Mouse (Mus musculus) liver, adult 2 months (tissue): ENCODE data around the gene Cfap57. TPM values are rescaled to one million over a fixed set of nuclear protein-coding genes. Genes with fewer than 3 reads are reported as not detected.
A peak's percentile ranks its signal among the peaks of the same experiment; 100 is the strongest.
"Not testable (repeated sequence)": the region's sequence is repeated elsewhere in the genome, so short reads cannot be mapped to it uniquely, and the experiment has no call there.

ENCODE experiments used
- DNase-seq: peaks from one replicate; pipeline ENCODE4 v3.0.0-alpha.2; 2011; ENCODE audit warnings: low read depth, low spot score; ENCODE audit errors: extremely low read depth
- H3K27ac ChIP-seq: fragments of 200-500 bp; replicated peaks from 2 replicates; pipeline ENCODE4 v1.5.1; 2012; ENCODE audit warnings: low read depth, mild to moderate bottlenecking, control low read depth, inconsistent platforms, low read length; ENCODE audit not compliant: insufficient read depth
- H3K27me3 ChIP-seq: fragments of 200-500 bp; 2 replicates; pipeline ENCODE4 v1.6.1; 2012; ENCODE audit warnings: mild to moderate bottlenecking, moderate library complexity, low read length, inconsistent platforms; ENCODE audit not compliant: control insufficient read depth, insufficient read depth
- H3K36me3 ChIP-seq: fragments of 200-500 bp; 2 replicates; pipeline ENCODE4 v1.6.1; 2012; ENCODE audit warnings: low read length, inconsistent platforms; ENCODE audit not compliant: control insufficient read depth, insufficient read depth
- H3K4me1 ChIP-seq: fragments of 200-500 bp; 2 replicates; pipeline ENCODE4 v1.6.1; 2011; ENCODE audit warnings: low read length; ENCODE audit not compliant: control insufficient read depth, insufficient read depth
- H3K4me3 ChIP-seq: fragments of 200-500 bp; 2 replicates; pipeline ENCODE4 v1.5.1; 2011; ENCODE audit warnings: low read depth, mild to moderate bottlenecking, control low read depth, low read length, moderate library complexity; ENCODE audit not compliant: insufficient read depth
- H3K79me2 ChIP-seq: fragments of 200-500 bp; 2 replicates; pipeline ENCODE4 v1.6.1; 2012; ENCODE audit warnings: inconsistent platforms, mild to moderate bottlenecking, low read length, moderate library complexity; ENCODE audit not compliant: control insufficient read depth, insufficient read depth
- H3K9ac ChIP-seq: fragments of 200-500 bp; 2 replicates; pipeline ENCODE4 v1.6.1; 2012; ENCODE audit warnings: low read depth, mild to moderate bottlenecking, control low read depth, inconsistent platforms, low read length
- CTCF ChIP-seq: fragments of 200-500 bp; IDR thresholded peaks from 2 replicates; pipeline ENCODE4 v1.5.1; 2011; ENCODE audit warnings: low read depth, low read length, control low read depth
- POLR2A ChIP-seq: fragments of 200-500 bp; IDR thresholded peaks from 2 replicates; pipeline ENCODE4 v1.6.1; 2011; ENCODE audit warnings: low read length, control low read depth; ENCODE audit not compliant: insufficient read depth; ENCODE audit errors: extremely low read depth
- WGBS: fragments of 180-500 bp; shearing (Covaris S2); methylation state at CpG from one replicate; pipeline ENCODE4 v1.1.7; 2018; 5-methylcytosine and 5-hydroxymethylcytosine counted together
- polyA plus RNA-seq: library from polyadenylated mRNA; depleted of rRNA; stranded (reverse); fragments of >200 nt; gene quantifications from 2 replicates; pipeline ENCODE4 v1.2.3, GENCODE M21; 2012
- total RNA-seq: library from RNA; depleted of rRNA; stranded (reverse); fragments of >200 nt; gene quantifications from 2 replicates; pipeline ENCODE4 v1.2.3, GENCODE M21; 2014

Gene Cfap57
- total and polyA plus RNA-seq, 2 experiments = not detected

DNA sequence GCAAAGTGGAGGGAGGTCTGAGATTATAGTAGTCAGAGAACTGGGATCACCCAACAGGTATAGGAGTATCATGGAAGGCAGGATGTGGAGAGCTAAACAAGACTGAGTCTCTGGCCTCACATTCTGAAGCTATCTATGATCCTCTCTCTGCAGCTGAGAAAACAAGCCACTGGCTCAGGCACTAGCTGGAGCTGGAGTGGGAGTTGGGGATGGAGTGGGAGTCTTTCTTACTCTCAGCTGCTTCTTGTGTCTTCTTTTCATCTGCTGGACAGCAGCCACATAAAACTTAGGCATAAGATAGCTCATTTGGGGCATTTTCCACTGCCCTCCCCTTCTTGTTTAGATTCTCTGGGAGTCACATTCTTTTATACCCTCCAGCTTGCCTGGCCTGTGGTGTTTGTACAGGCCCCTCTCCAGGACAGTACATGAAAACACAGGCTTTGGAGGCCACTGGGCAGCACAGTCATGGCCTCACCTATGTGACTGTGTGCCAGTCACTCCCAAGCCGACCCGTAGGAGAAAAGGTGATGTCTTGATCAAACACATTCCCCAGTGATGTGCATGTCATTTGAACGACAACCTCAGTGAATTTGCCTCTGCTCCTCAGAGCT lies 67.4 kb downstream of the Cfap57 start:
- 54% methylated on average over 3 of the region's 3 CpGs for WGBS
- no peak for DNase-seq
- Histone ChIP-seq H3K27ac (no peak overlapping the region), H3K9ac (no peak overlapping the region), H3K79me2 (no peaks in the 10 kb centered on the region), H3K36me3 (no peaks in the 10 kb centered on the region), H3K4me3 (no peak overlapping the region), H3K4me1 (no peaks in the 10 kb centered on the region), H3K27me3 (no peaks in the 10 kb centered on the region)
- TF ChIP-seq CTCF (no peak), POLR2A (no peak)

DNA sequence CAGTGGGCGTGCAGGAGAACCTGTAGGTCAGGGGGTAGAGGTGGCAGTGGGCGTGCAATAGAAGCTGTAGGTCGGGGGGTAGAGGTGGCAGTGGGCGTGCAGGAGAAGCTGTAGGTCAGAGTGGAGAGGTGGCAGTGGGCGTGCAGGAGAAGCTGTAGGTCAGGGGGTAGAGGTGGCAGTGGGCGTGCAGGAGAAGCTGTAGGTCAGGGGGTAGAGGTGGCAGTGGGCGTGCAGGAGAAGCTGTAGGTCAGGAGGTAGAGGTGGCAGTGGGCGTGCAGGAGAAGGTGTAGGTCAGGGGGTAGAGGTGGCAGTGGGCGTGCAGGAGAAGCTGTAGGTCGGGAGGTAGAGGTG lies 72.5 kb downstream of the Cfap57 start:
- H3K36me3 ChIP-seq, H3K4me3 ChIP-seq, H3K4me1 ChIP-seq, H3K27me3 ChIP-seq, H3K9ac ChIP-seq, H3K79me2 ChIP-seq, H3K27ac ChIP-seq: not testable (repeated sequence)
- WGBS = 82% methylated on average over 10 of the region's 10 CpGs
- peak; percentile 59 for DNase-seq

DNA sequence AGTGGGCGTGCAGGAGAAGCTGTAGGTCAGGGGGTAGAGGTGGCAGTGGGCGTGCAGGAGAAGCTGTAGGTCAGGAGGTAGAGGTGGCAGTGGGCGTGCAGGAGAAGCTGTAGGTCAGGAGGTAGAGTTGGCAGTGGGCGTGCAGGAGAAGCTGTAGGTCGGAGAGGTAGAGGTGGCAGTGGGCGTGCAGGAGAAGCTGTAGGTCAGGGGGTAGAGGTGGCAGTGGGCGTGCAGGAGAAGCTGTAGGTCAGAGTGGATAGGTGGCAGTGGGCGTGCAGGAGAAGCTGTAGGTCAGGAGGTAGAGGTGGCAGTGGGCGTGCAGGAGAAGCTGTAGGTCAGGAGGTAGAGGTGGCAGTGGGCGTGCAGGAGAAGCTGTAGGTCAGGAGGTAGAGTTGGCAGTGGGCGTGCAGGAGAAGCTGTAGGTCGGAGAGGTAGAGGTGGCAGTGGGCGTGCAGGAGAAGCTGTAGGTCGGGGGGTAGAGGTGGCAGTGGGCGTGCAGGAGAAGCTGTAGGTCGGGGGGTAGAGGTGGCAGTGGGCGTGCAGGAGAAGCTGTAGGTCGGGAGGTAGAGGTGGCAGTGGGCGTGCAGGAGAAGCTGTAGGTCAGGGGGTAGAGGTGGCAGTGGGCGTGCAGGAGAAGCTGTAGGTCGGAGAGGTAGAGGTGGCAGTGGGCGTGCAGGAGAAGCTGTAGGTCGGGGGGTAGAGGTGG lies 73.0 kb downstream of the Cfap57 start:
- WGBS = 85% methylated on average over 23 of the region's 23 CpGs
- H3K4me1 ChIP-seq, H3K79me2 ChIP-seq, H3K36me3 ChIP-seq, H3K27ac ChIP-seq, H3K27me3 ChIP-seq, DNase-seq, H3K4me3 ChIP-seq, H3K9ac ChIP-seq: not testable (repeated sequence)

DNA sequence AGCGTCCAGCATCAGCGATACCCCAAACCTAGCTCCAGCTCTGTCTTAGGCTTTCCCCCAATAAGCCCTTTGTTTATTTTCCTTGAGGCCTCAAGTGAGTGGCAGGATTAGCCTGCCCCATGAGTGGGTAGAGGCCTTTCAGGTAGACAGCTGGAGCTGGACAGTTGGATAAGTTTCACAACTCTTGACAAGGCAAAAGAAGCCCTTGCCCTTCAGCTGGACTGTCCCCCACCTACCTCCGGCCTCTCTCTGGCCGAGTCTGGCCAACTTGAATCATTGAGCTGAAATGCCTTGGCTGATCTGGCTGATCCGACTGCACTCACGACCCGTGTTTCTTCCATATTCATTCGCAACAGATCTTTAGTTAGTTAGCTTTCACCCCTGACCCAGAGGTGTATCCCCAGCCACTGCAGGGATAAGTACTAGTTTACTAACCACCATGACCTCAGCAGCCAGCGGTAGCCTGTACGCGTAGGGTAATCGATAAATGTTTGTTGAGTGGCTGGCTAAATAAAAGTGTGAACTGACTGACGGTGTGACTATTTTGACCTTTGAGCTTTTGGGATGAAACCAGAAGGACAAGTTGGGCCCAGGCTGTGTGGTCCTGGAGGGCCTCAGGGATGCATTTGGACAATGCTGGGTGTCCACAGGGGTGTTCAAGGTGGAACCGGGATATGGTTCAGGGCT lies 76.0 kb downstream of the Cfap57 start:
- peak; percentile 98 for DNase-seq
- Histone ChIP-seq H3K4me3 (peak overlapping the region; percentile 74), H3K27ac (peak overlapping the region; percentile 96)

DNA sequence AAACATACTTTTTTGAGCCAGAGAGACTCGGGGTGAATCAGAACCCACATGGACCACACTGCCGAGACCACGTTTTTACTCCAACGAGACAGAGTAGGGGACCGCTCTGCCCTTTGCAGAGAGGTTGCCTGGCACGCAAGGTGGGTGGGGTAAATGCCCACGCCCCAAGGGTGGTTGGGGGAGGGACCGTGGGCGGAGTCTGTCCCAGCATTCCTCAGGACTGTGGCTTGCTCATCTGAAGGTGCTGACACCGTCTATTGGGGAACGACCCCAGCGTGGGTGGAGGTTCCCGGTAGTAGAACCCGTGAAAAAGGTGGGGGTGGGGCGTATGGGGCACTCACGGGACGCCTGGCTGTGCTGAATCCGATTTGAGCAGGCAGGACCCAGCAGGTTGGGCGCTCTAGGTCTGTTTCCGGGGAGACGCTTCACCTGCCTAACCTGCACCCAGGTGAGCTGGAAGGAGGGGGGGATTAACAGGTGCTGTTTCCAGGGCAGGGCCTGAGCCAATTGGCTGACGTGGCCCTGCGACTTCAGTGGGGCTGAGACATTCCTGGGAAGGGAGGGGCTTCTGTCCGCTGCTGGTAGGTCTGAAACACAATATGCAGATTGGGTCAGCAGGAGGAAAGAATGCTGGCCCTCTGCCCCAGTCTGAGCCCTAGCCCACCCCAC lies 76.9 kb downstream of the Cfap57 start, which contains the start of gene Tmem125:
TSS of gene Tmem125 (minus strand) at position 453 of the 669 bp plus-strand sequence.
- H3K27ac ChIP-seq = peak within 1 kb of the TSS; percentile 96
- 4% methylated on average over 24 of the region's 24 CpGs for WGBS
- peak within 1 kb of the TSS; percentile 74 for H3K4me3 ChIP-seq
- no peaks in the 10 kb centered on the region for H3K79me2 ChIP-seq
- no peaks in the 10 kb centered on the region for H3K27me3 ChIP-seq
- peaks cover 2% of the 10 kb centered on the region; the same call in 1 of the 2 replicates for H3K4me1 ChIP-seq
- peak within 1 kb of the TSS; percentile 82 for H3K9ac ChIP-seq
- DNase-seq = peak; percentile 82
- H3K36me3 ChIP-seq = no peaks in the 10 kb centered on the region
- no peak for TF ChIP-seq CTCF
- TF ChIP-seq POLR2A = peak; percentile 83

More for the DNA sequence above, 76.0 kb downstream of the Cfap57 start:
- Histone ChIP-seq H3K36me3 (no peaks in the 10 kb centered on the region), H3K9ac (peak overlapping the region; percentile 82), H3K27me3 (no peaks in the 10 kb centered on the region), H3K79me2 (no peaks in the 10 kb centered on the region), H3K4me1 (peaks cover 2% of the 10 kb centered on the region; the same call in 1 of the 2 replicates)
- WGBS = 27% methylated on average over 14 of the region's 14 CpGs
- no peak for TF ChIP-seq CTCF
- TF ChIP-seq POLR2A = 0 out of 2 replicates have a peak, but pooled peaks have one; percentile 37
